Mouse (Mus musculus) cerebellum, adult (tissue): Measurements from ENCODE around the gene Tnik.

Source experiments
- ATAC-seq: cut with Nextera tagmentation; 2 replicates; pipeline ENCODE4 v1.9.2; 2017; ENCODE audit warnings: mild to moderate bottlenecking, moderate library complexity, mixed read lengths; ENCODE audit not compliant: insufficient number of reproducible peaks, low FRiP score, low TSS enrichment

Gene Tnik

DNA sequence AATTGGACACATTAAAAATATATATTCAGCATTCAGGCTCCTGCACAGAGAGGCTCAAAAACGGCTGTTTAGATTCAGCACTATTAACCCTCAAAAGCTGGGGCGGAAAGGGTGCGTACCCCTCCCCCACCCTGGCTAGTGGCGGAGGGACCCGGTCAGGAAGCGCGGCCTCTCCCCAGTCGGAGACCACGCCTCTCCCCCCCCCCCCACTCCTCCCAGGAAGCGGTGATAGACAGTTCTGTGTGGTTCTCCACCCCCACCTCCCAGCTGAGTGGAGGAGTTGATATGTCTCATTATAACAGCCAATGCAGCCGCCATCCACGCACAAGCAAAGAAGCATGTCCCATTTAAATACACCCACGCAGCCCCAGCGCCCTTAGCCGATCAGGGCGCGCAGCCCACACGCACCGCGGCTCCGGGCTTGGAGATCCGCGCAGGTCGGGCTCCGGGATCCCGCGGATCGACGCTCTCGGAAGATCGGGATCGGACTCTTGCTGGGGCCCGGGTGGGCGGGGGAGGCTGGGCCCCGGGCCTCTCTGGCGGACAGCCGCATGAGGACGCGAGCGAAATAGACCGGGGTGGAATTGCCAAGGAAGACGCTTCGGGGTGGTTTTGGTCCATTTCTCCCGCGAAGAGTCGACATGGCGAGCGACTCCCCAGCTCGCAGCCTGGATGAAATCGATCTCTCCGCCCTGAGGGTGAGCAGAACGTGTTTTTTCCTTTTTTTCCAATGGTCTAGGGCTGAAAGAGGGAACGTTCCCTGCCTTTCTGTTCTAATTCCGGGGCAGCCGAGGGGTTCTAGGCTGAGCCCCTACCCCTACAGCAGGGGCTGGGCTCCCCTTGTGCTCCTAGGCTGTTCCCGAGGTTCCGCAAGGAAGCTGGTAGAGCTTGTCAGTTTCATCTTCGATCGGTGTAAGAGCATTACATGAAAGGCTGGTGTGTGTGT lies at the start of gene Tnik:
Tnik (plus strand) TSS at position 213 of the 946 bp plus-strand sequence.
- peak; percentile 72 for ATAC-seq

DNA sequence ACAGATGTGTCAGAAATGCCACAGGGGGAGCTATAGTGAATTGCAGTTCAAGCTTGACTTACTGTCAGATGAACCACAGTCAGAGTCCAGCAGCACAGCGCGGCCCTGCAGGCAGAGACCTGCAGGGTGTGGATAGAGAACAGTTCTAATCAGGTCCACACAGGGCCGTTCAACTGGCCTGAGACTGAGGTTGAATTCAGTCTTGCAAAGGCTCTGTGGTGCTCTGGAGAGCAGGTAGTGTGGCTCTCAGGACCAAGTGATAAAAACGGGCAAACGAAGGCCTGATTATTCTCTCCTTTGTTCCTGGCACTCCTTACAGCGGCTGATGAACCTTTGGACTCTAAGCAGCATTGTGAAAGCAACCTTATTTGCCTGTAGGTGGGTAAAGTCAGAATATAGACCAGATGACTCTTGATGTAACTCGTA lies 48.1 kb upstream of the Tnik start:
- ATAC-seq: no peak

DNA sequence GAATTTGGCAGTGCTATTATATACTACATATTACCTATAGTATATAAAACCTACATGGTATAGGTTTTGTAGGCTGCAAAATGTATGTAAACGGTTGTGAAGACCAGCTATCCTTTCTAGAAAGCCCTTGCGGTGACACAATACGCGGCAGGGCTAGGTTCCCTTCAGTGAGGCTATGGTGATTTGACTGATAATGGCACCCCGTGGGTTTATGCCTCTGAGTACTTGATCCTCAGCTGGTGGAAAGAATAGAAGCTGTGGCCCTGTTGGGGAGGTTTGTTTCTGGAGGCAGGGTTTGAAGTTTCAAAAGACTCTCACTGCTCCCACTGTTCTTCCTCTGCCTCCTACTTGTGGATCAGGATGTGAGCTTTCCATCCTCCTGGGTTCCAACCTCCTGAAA lies 46.0 kb upstream of the Tnik start:
- ATAC-seq: no peak

DNA sequence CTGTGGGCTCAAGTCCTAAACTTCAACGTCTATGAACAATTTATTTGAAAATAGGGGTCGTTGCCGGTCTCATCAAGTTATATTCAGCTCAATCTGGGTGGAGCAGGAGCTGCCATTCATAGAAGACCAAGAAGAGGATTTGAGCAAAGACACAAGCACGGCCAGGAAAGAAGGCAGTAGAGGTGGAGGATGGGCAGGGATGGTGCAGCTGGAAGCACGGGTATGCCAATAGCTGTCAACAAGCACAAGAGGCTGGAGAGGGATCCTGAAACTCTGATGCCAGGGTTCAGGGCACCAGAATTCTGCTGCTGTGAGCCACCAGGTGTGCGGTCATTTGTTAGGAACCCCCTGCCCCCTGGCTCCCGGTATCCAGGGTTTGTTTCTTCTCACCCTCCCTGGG lies 43.5 kb upstream of the Tnik start:
- no peak for ATAC-seq

DNA sequence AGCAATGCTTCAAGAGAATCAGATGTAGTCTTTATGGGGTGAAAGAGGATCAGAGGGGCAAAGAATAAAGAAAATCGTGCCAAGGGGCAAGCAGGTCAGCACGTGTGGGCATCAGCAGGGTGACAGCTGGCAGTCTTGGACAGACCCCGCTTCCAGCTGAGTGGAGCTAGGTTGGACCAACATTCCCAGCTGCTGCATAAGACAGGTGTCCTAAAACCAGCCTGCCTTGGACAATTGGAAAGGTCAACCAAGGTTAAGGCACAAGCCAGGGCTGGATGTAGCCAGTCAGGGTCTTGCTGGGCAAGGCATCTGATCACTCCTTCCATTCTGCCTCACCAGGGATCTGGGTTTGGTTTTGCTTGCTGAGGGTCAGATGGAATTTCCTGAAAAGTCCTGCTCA lies 43.0 kb upstream of the Tnik start:
- ATAC-seq: no peak

DNA sequence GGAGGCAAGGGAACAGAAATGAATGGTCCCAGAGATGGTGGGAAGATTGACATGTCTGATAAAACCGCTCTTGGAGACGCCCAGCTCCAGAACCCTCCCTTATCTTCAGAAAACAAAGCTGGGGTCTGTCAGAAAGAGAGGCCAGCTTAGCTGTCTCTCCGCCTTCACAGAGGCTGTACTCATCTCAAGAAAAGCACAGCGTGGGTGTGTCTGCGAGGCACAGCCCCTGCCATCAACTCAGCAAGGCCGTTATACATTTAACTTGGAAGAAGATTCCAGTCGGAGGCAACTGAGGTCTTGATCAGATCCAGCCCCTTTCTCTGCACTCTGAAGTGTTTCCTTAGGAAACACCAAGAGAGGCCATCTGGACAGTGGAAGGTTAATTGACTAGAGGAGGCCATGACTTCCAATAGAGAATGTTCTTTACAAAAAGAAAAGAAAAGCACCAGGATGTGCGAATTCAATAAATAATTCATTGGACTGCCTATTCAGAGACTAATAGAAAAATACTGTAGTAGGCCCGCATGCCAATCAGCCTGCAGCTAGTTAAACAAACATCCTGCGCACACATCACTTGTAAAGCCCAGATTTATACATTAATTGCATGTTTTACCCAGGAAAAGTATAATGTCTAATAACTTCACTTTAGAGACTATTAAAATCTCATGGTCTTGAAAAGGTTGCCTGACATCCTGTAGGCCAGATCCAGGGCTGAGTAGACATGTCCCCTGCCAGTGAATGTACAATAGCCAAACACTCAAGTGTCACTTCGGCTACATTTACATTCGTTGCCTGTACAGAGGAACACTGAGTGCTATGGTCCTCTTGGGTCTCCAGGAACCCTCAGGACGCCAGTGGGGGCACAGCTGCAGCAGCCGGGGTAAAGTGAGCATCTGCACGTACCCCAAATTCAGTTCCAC lies 38.3 kb upstream of the Tnik start:
- ATAC-seq: no peak

DNA sequence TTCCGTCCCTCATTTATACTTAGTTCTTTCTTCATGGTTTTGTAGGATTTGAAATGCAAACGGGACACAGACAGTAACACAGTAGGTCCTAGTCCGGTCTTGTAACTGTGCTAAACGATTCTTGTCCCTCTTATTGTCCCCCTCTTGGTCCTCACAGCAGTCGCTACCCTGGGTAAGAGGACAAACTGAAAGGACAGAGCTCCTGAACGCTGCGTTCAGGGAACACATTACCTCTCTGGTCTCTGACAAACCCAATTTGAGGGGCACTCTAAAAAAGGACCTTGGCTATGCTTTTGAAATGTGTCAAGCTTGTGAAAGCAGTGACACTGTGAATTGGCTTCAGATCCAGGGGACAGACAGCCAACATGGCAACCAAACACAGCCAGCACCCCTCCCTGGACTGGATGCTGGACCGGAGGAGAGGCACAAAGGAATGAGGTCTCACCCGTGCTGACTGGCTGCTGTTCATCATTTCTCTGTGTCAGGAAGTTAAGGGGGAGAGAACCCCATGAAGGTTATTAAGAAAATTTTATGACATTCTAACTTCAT lies 37.6 kb upstream of the Tnik start:
- ATAC-seq: no peak

DNA sequence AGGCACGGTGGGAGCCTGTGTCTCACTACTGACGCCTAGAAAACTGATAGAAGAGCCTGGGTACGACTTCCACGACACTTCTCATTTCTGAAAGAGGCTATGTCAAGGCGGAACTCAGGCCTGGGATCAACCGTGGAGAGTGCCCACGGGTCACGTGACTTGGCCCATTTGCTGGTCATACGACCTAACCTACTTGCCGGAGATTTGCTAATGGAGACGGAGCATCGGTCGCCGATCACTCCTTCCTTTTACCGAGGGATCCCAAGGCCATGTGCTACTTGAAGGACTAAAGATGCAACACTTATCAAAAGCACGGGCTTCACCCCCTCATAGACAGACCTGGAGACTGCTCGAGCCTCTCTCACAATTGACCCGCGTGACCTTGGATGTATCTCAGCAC lies 36.8 kb upstream of the Tnik start:
- no peak for ATAC-seq

DNA sequence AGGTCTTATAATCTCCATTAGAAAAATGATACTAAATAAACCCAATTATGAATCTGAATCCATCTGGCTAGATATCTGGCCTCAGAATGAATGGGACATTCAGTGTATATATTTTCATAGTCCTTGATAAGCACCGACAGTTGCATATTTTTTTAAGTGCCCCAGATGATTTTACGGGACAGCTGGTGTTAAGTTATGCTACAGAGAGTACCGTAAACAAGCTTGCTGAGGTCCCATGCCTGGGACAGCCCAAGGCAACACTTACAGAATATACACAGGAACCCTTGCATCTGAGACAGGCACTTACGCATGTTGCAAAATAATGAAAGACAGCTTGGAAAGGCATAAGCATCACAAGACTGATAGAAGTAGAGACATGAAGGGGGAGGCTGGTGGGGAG lies 34.1 kb upstream of the Tnik start:
- no peak for ATAC-seq

DNA sequence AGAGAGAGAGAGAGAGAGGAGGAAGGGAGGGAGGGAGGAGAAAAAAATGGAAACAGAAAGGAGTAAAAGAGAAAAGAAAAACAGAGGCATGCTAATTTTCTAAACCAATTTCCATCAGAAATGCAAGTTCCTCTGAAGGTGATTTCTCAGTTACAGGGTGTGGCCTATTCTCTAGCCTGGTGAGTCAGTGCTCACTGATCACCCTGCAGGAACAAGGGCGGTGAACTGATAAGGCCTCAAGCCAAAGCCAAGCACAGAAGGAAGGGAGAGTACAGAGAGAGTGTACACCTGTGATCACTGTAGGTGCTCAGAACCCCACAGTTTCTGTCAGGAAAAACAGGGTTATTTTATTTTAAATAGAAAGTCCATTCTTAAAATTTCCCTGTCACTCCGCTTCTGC lies 33.5 kb upstream of the Tnik start:
- ATAC-seq: no peak

DNA sequence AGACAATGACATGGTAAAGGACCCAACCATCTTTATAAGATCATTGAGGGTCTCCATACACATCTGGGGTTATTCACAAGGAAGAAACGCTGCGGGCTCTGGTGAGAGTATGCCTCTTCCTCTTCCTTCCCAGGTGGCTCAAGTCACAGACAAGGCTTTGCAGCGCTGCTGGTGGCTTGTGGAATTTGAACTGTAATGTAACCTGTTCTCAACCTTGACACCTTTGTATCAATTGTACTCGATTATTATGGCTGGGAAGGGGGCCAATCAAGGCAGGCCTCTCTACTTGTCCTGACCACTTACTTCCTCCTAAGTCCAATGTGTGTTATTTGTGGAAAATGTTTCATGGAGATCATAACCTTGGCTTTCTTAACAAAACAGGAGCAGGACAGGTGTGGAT lies 30.1 kb upstream of the Tnik start:
- ATAC-seq: no peak

DNA sequence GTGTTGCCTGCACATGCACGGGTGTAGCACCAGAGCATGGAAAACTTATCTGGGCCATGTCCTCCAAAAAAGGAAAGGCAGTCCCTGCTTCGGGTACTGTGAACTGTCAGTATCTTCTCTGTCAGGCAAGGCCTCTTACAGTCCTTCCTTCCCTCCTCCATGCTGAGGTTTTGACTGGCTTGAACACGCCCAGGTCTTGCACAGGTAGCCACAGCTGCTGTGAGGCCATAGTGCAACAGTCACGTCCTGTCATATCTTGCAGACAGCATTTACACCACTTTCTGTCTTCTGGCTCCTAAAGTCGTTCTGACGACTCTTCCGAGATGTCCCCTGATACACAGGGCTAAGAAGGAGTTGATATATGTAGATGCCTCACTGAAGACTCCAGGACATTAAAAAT lies 28.8 kb upstream of the Tnik start:
- ATAC-seq: no peak

DNA sequence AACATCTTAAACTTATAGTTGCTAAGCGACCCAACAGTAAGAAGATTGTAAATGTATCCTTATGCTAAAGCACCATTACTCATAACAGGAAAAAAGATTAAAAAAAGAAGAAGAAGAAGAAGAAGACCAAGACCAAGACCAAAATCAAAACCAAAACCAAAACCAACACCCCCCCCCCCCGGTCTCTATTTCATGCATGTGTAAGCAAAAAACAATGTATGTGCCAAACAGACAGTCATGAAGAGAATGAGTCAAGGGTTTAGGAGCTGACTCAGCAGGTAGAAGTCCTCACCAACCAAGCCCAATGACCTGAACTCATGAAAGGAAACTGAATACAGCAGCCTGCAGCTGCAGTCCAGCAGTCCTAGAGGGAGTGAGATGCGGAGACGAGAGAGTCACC lies 26.3 kb upstream of the Tnik start:
- no peak for ATAC-seq

DNA sequence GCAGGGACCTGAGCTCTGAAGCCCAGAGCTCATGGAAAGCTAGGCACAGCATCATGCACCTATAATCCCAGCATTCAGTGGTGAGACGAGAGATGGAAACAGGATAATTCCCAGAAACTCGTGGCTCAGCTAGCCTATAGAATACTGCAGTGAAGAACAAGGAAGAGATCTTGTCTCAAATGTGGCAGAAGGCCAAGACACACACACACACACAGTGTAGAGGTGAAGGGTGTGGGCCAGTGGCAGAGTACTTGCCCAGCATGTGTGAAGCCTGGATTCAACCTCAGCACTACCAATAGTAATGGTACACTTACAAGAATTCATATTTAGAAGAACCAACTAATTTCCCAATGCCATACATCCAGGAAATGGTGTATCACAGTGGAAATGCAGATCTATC lies 24.9 kb upstream of the Tnik start:
- ATAC-seq: no peak

DNA sequence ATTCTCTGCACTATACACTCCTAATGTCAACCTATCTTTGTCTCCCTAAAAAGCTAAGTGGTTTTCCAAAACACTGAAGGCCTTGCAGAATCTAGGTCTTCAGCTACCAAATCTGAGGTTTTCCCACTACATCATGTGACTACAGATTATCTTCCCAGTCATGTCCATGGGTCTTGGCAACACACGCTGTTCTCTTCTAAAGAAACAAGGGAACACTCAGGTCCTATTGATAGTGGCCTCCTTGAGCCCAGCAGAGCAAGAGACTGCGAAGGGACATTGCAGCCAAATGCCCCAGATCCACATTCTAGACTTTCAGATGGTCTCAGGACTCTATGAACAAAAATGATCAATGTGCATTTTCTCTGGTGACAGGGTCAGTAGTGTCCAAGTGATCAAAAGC lies 20.5 kb upstream of the Tnik start:
- ATAC-seq: no peak

DNA sequence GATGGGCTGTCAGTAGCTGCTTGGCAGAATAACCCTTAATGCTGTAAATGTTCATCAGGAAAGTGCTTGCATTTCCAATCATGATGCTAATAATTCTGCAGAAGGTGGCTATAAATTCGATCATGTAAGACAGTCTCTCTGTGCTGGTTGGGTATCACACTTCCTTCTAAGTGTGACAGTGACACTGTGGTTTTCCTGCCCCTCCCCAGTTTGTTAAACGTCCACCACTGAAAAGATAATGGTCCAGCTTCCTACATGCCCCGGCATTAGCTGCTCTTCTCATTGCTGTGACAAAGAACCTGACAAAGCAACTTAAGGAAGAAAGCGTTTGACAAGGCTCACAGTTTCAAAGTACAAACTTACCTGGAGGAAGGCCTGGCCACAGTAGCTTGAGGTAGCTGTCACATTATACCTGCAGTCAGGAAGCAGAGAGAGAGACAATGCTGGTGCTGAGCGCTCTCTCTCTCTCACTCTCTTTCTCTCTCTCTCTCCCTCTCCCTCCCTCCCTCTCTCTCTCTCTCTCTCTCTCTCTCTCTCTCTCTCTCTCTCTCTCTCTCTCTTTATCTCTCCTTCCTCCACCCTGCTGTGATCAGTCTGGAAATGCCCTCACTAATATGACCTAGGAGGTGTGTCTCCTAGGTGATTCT lies 18.6 kb upstream of the Tnik start:
- no peak for ATAC-seq

DNA sequence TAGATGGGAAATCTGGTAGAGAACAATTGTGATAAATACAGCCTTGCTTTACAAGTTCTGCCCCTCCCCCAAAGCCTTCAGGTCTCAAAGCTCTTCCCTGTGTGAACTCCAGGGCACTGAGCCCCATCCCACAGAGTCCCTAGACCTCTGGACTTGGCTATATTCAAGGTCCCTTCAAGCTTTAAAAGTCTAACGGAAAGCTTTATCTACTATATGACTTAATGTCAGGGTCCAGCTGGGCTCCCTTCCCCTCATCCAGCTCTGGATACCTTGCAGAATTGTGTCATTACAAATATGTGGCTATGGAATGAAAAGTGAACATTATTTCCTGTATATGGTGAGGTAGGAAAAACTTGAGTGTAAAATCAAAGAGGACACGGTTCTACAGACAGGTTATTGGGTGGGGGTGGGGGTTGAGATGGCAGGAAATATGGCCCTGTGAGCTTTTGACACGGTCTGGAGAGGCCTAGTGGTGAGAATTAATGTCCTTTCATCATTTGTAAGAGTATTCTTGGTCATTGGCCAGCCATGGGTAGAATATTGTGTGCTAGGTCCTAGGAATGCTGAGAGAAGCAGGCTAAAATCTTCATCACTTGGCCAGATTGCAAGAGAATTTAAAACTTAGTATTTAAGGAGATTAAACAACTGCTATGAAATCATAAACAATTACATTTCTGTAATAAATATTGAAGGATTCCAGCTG lies 14.6 kb upstream of the Tnik start:
- no peak for ATAC-seq

DNA sequence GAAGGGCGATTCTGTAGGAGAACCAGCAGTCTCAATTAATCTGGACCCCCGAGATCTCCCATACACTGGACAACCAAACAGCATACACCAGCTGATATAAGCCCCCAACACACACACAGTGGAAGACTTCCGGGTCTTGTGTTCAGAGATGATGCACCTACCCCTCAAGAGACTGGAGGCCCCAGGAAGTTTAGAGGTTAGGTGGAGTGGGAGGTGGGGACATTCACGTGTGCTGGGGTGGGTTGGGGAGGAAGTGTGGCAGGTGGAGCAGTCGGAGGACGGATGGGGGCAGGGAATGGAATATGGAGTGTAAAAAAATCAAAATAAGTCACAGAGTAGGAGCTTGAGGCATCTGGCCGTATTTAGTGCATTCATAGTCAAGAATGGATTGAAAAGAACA lies 7.3 kb upstream of the Tnik start:
- ATAC-seq: no peak

DNA sequence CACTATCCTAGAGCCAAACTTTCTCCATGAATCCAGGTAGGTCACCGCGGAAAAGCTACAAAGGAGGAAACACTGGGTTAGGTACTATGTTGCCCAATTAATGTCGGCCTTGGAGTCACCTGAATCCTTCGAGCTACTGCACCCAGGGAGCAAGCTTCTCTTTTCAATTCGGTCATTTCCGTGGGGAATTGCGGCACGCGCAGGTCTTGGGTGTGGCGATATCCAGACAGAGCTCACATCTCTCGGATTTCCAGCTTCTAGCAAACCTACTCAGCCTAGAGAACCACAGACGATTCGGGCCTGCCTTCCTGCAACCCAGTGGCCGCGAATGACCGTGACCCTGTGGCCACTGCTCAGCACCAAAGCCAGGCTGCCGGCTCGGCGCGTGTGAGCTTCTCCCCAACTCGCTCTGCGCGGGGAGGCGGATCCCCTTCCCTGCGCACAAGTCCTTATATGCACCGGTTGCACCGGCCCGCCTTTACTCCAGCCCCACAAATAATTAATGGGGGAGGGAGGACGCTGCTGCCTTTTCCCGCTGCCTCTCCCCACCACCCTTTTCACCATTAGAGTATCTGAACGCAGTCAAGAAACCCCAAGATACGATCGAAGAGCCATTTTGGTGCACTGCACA lies 528 bp upstream of the Tnik start:
- peak; percentile 46 for ATAC-seq
